In the genomic region with DNA sequence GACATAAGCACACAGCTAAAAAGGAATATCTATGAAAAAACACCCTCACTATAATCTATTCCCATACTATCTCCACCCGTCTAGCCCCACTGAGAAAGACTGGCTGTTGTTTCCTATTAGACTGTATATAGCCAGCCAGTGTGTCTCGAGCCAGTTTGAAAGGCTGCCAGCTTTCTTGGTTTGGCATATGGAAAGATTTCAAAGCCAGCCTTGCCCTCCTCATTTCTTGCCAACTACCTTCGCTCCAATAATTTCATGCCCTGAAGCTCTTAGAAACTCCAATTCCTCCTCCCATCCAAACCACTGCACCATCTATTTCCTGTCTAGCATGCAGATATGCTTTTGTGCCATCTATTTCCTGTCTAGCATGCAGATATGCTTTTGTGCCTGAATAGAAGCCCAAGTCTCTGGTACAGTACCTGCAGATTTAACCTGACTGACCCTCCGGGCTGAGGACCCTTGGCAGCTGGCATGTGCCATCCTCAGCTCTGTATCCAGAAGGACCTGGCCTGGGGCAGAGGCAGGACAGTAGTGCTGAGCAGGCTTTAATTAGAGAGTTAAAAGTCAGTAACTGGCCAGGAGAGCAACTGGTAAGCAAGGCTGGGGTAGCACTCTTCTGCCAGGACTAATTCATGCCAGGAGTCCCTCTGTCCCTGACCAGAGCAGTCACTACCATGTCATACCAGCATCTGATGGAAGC, we compare ENCODE assay signal across 14 mouse cellular contexts.
DNase-seq lines count a peak whose midpoint lies in the region; ATAC-seq and TF ChIP-seq lines count a peak whose summit lies in the region.
"Had no signal": no experiment of that assay in that cellular context is flagged by ENCODE, and none has a peak within 500 bp of the region (broad histone marks: within the 10 kb centered on the region; RNA-seq: fewer than 3 reads in every experiment).

No protein-coding gene starts in this region.

- TF ChIP-seq CTCF in left cerebral cortex, adult 2 months (IDR thresholded peaks at IDR 0.05): no peak

- no peak for ATAC-seq in liver, embryonic 12.5 days
- ATAC-seq: CD4-positive, CD25-positive, alpha-beta regulatory T cell, adult 4 months had no signal

- intact Hi-C loops in left cerebral cortex, adult 2 months (cut with DNase I): no loop called here

- peak; percentile 10 to 14 for DNase-seq in heart, adult 18-20 months
- DNase-seq in heart, adult 9 months (ENCODE audit: low spot score in 2 of 2): no peak
- DNase-seq in ovary, postnatal 14 days (ENCODE audit: low spot score): peak; percentile 14
- no peak for DNase-seq in ovary, postnatal 10 days (ENCODE audit: low spot score)
- peak; percentile 88 for DNase-seq in cerebellum, adult 9-10 months
- DNase-seq in retina, postnatal 7 days (ENCODE audit: low read depth, low spot score): peak; percentile 11
- DNase-seq in left cerebral cortex, adult 2 months (ENCODE audit: extremely low spot score in 1 of 2, low spot score in 2 of 2): no peak
- DNase-seq: gastrocnemius, postnatal 36 days; heart, postnatal 36 days; right cerebral cortex, postnatal 14 days had no signal

- H3K9me3 ChIP-seq in liver, embryonic 12.5 days (replicated peaks): no peaks in the 10 kb centered on the region
- H3K9me3 ChIP-seq: lung, embryonic 15.5 days had no signal

- H3K4me2 ChIP-seq in liver, embryonic 12.5 days: no peak overlapping the region
- H3K4me2 ChIP-seq: lung, embryonic 15.5 days had no signal

- H3K36me3 ChIP-seq in liver, embryonic 12.5 days: no peaks in the 10 kb centered on the region
- H3K36me3 ChIP-seq: lung, embryonic 15.5 days had no signal

- H3K4me1 ChIP-seq in liver, embryonic 12.5 days: no peaks in the 10 kb centered on the region
- H3K4me1 ChIP-seq: lung, embryonic 15.5 days had no signal

- 56% methylated on average over 4 of the region's 4 CpGs for WGBS in liver, embryonic 12.5 days (ENCODE audit: insufficient replicate concordance)

- no peak overlapping the region for H3K9ac ChIP-seq in liver, embryonic 12.5 days
- H3K9ac ChIP-seq: lung, embryonic 15.5 days had no signal

- no peak overlapping the region for H3K4me3 ChIP-seq in liver, embryonic 12.5 days
- H3K4me3 ChIP-seq in left cerebral cortex, adult 2 months: no peak overlapping the region
- H3K4me3 ChIP-seq: lung, embryonic 15.5 days had no signal

- no peaks in the 10 kb centered on the region for H3K27me3 ChIP-seq in liver, embryonic 12.5 days (replicated peaks)
- H3K27me3 ChIP-seq: lung, embryonic 15.5 days had no signal

- no peak overlapping the region for H3K27ac ChIP-seq in liver, embryonic 12.5 days
- no peak overlapping the region for H3K27ac ChIP-seq in left cerebral cortex, adult 2 months
- H3K27ac ChIP-seq: lung, embryonic 15.5 days; stomach, postnatal 0 days had no signal

Comparison
In these comparisons a context has a peak if more than half of its experiments do, and no peak if none do; other contexts are left out.
1. DNase-seq: peak in heart, adult 18-20 months (2 of 2), ovary, postnatal 14 days (single experiment), cerebellum, adult 9-10 months (single experiment) and retina, postnatal 7 days (single experiment); none in heart, adult 9 months (0 of 2), ovary, postnatal 10 days (single experiment) and left cerebral cortex, adult 2 months (0 of 2).